Mouse (Mus musculus): ENCODE data around the gene Smim5. TPM values are rescaled to one million over a fixed set of nuclear protein-coding genes. Genes with fewer than 3 reads are reported as not detected.
A peak's percentile ranks its signal among the peaks of the same experiment; 100 is the strongest.

The Smim5 gene
- polyA plus RNA-seq, 1 experiment: 0.58 TPM

GRCm38 (mm10) chr11:115903384-115904230, 3.8 kb downstream of the Smim5 start:
- Histone ChIP-seq H3K27ac (ENCODE audit: insufficient read depth, low read length) (no peak overlapping the region), H3K4me3 (ENCODE audit: insufficient read depth, low read length) (no peak overlapping the region), H3K4me1 (ENCODE audit: control insufficient read depth, insufficient read depth, low read length) (no peaks in the 10 kb centered on the region)
- TF ChIP-seq CTCF (IDR thresholded peaks at IDR 0.05; ENCODE audit: extremely low read depth, insufficient read depth, low read length) (no peak), POLR2A (IDR thresholded peaks at IDR 0.05; ENCODE audit: extremely low read depth, insufficient read depth, low read length) (no peak)

GRCm38 (mm10) chr11:115904231-115904955, 4.6 kb downstream of the Smim5 start:
- TF ChIP-seq CTCF (IDR thresholded peaks at IDR 0.05; ENCODE audit: extremely low read depth, insufficient read depth, low read length): no peak
- no peak for TF ChIP-seq POLR2A (IDR thresholded peaks at IDR 0.05; ENCODE audit: extremely low read depth, insufficient read depth, low read length)
- H3K4me3 ChIP-seq (ENCODE audit: insufficient read depth, low read length): no peak overlapping the region
- no peaks in the 10 kb centered on the region for H3K4me1 ChIP-seq (ENCODE audit: control insufficient read depth, insufficient read depth, low read length)
- H3K27ac ChIP-seq (ENCODE audit: insufficient read depth, low read length): no peak overlapping the region

GRCm38 (mm10) chr11:115904956-115905790, 5.4 kb downstream of the Smim5 start:
- no peak for TF ChIP-seq CTCF (IDR thresholded peaks at IDR 0.05; ENCODE audit: extremely low read depth, insufficient read depth, low read length)
- no peak for TF ChIP-seq POLR2A (IDR thresholded peaks at IDR 0.05; ENCODE audit: extremely low read depth, insufficient read depth, low read length)
- Histone ChIP-seq H3K4me1 (ENCODE audit: control insufficient read depth, insufficient read depth, low read length) (no peaks in the 10 kb centered on the region), H3K27ac (ENCODE audit: insufficient read depth, low read length) (0 out of 2 replicates have a peak overlapping the region, but pooled peaks have one; percentile 29), H3K4me3 (ENCODE audit: insufficient read depth, low read length) (no peak overlapping the region)

GRCm38 (mm10) chr11:115906116-115906515, 6.3 kb downstream of the Smim5 start:
- no peak overlapping the region for H3K27ac ChIP-seq (ENCODE audit: insufficient read depth, low read length)
- H3K4me3 ChIP-seq (ENCODE audit: insufficient read depth, low read length): no peak overlapping the region
- H3K4me1 ChIP-seq (ENCODE audit: control insufficient read depth, insufficient read depth, low read length): no peaks in the 10 kb centered on the region
- no peak for TF ChIP-seq POLR2A (IDR thresholded peaks at IDR 0.05; ENCODE audit: extremely low read depth, insufficient read depth, low read length)
- TF ChIP-seq CTCF (IDR thresholded peaks at IDR 0.05; ENCODE audit: extremely low read depth, insufficient read depth, low read length): no peak

GRCm38 (mm10) chr11:115906521-115906920, 6.8 kb downstream of the Smim5 start:
- H3K4me1 ChIP-seq (ENCODE audit: control insufficient read depth, insufficient read depth, low read length): no peaks in the 10 kb centered on the region
- H3K4me3 ChIP-seq (ENCODE audit: insufficient read depth, low read length): no peak overlapping the region
- no peak overlapping the region for H3K27ac ChIP-seq (ENCODE audit: insufficient read depth, low read length)
- TF ChIP-seq POLR2A (IDR thresholded peaks at IDR 0.05; ENCODE audit: extremely low read depth, insufficient read depth, low read length): no peak
- TF ChIP-seq CTCF (IDR thresholded peaks at IDR 0.05; ENCODE audit: extremely low read depth, insufficient read depth, low read length): no peak

- H3K27ac ChIP-seq (ENCODE audit: insufficient read depth, low read length): no peak overlapping the region
- no peak overlapping the region for H3K4me3 ChIP-seq (ENCODE audit: insufficient read depth, low read length)
- H3K4me1 ChIP-seq (ENCODE audit: control insufficient read depth, insufficient read depth, low read length): no peaks in the 10 kb centered on the region
- TF ChIP-seq CTCF (IDR thresholded peaks at IDR 0.05; ENCODE audit: extremely low read depth, insufficient read depth, low read length) (no peak), POLR2A (IDR thresholded peaks at IDR 0.05; ENCODE audit: extremely low read depth, insufficient read depth, low read length) (no peak)
Measured at GRCm38 (mm10) chr11:115911134-115911561, 11.4 kb downstream of the Smim5 start.

- Histone ChIP-seq H3K27ac (ENCODE audit: insufficient read depth, low read length) (no peak within 1 kb of the TSS), H3K4me3 (ENCODE audit: insufficient read depth, low read length) (no peak within 1 kb of the TSS), H3K4me1 (ENCODE audit: control insufficient read depth, insufficient read depth, low read length) (no peaks in the 10 kb centered on the region)
- TF ChIP-seq CTCF (IDR thresholded peaks at IDR 0.05; ENCODE audit: extremely low read depth, insufficient read depth, low read length) (no peak), POLR2A (IDR thresholded peaks at IDR 0.05; ENCODE audit: extremely low read depth, insufficient read depth, low read length) (no peak)
Measured at GRCm38 (mm10) chr11:115911632-115912376, 12.0 kb downstream of the Smim5 start, which contains the start of gene Smim6. Gene Smim6, plus strand, starts transcription at chr11:115912017.

- Histone ChIP-seq H3K4me3 (ENCODE audit: insufficient read depth, low read length) (no peak overlapping the region), H3K27ac (ENCODE audit: insufficient read depth, low read length) (no peak overlapping the region), H3K4me1 (ENCODE audit: control insufficient read depth, insufficient read depth, low read length) (no peaks in the 10 kb centered on the region)
- TF ChIP-seq POLR2A (IDR thresholded peaks at IDR 0.05; ENCODE audit: extremely low read depth, insufficient read depth, low read length): no peak
- no peak for TF ChIP-seq CTCF (IDR thresholded peaks at IDR 0.05; ENCODE audit: extremely low read depth, insufficient read depth, low read length)
Measured at GRCm38 (mm10) chr11:115916579-115916978, 16.8 kb downstream of the Smim5 start.
